Mouse (Mus musculus) liver, embryonic 16.5 days (tissue): ENCODE data around the gene Slc15a4. TPM values are rescaled to one million over a fixed set of nuclear protein-coding genes. Genes with fewer than 3 reads are reported as not detected.

Experiments
- ATAC-seq: fragments of 200-750 bp; cut with Nextera tagmentation; 2 replicates; pipeline ENCODE4 v1.8.0; 2017; ENCODE audit warnings: low read depth, mild to moderate bottlenecking, moderate number of reproducible peaks, moderate library complexity
- H3K27ac ChIP-seq: fragments of 300-500 bp; sonication (generic); 2 replicates; pipeline ENCODE4 v1.5.1; 2014; ENCODE audit warnings: mild to moderate bottlenecking, low read length
- H3K27me3 ChIP-seq: fragments of 300-500 bp; sonication (generic); 2 replicates; pipeline ENCODE4 v1.6.1; 2014; ENCODE audit warnings: low read depth, low read length, mixed read lengths; ENCODE audit not compliant: control insufficient read depth, insufficient read depth
- H3K36me3 ChIP-seq: fragments of 300-500 bp; sonication (generic); 2 replicates; pipeline ENCODE4 v1.6.1; 2014; ENCODE audit warnings: mild to moderate bottlenecking; ENCODE audit not compliant: control insufficient read depth, insufficient read depth
- H3K4me1 ChIP-seq: fragments of 300-500 bp; sonication (generic); 2 replicates; pipeline ENCODE4 v1.6.1; 2014; ENCODE audit warnings: low read depth, low read length, mixed read lengths; ENCODE audit not compliant: control insufficient read depth
- H3K4me2 ChIP-seq: fragments of 300-500 bp; sonication (generic); 2 replicates; pipeline ENCODE4 v1.6.1; 2014; ENCODE audit warnings: low read depth, low read length, mixed read lengths
- H3K4me3 ChIP-seq: fragments of 300-500 bp; sonication (generic); 2 replicates; pipeline ENCODE4 v1.5.1; 2014; ENCODE audit warnings: low read depth, mild to moderate bottlenecking, low read length
- H3K9ac ChIP-seq: fragments of 300-500 bp; sonication (generic); 2 replicates; pipeline ENCODE4 v1.6.1; 2014; ENCODE audit warnings: low read depth, low read length
- H3K9me3 ChIP-seq: fragments of 300-500 bp; sonication (generic); replicated peaks from 2 replicates; pipeline ENCODE4 v1.6.1; 2016; ENCODE audit warnings: low read length; ENCODE audit not compliant: control insufficient read depth
- WGBS: fragments of 180-500 bp; shearing (Covaris S2); extraction: QIAGEN DNeasy Blood & Tissue Kit; methylation state at CpG from one replicate; pipeline ENCODE4 v1.1.7; 2014; ENCODE audit not compliant: insufficient replicate concordance; 5-methylcytosine and 5-hydroxymethylcytosine counted together
- polyA plus RNA-seq: library from polyadenylated mRNA; unstranded; fragments of >200 nt; fragmentation: Nextera tagmentation; extraction: Ambion mirVana; gene quantifications from 2 replicates; pipeline ENCODE4 v1.2.1, GENCODE M21; 2015

Gene Slc15a4
- polyA plus RNA-seq, 1 experiment from 2014 or later = 10.7 TPM

DNA sequence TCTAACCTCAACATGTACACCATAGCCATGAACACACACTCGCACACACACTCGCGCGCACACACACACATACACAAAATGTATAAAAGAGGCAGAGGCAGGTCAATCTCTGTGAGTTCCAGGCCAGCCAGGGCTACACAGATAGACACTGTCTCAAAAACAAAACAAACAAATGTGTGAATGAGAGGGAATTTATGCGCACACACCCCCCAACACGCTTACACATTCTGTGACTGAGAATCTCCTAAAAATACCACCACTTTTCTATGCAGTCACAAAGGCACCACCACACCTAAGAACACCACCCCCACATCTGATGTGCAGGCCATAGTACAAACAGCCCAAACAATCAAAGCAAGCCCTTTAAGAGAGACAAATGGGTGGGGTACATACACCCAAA is 20.3 kb downstream of the Slc15a4 start:
- no peak overlapping the region for H3K4me3 ChIP-seq
- no peak overlapping the region for H3K4me2 ChIP-seq
- no peak for ATAC-seq
- WGBS = 88% methylated on average over 6 of the region's 6 CpGs
- H3K9ac ChIP-seq = no peak overlapping the region
- no peaks in the 10 kb centered on the region for H3K9me3 ChIP-seq
- no peak overlapping the region for H3K27ac ChIP-seq
- H3K27me3 ChIP-seq = no peaks in the 10 kb centered on the region
- peaks cover 3% of the 10 kb centered on the region; the same call in 1 of the 2 replicates for H3K36me3 ChIP-seq
- H3K4me1 ChIP-seq = peaks cover 43% of the 10 kb centered on the region

DNA sequence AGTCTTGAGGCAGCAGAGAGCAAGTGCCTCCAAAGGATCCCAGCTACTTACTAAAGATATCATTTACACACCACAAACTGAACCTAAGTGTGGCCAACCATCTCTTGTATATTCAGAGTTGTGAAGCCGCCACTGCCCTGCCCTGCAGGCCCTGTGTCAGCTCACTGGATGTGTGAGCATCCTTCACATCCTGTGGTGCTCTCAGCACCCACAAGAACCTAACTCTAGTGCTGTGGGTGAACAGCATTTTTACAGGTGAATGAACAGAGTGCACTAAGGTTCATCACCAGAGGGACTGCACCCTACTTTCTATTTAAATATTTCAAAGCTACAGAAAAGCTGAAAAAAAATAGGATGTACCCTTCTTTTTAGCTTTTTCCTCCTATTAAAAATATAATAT is 20.8 kb downstream of the Slc15a4 start:
- Histone ChIP-seq H3K4me2 (no peak overlapping the region; the same call in 1 of the 2 replicates), H3K27ac (no peak overlapping the region; the same call in 1 of the 2 replicates), H3K27me3 (no peaks in the 10 kb centered on the region), H3K9ac (no peak overlapping the region), H3K9me3 (no peaks in the 10 kb centered on the region), H3K4me1 (peaks cover 43% of the 10 kb centered on the region), H3K36me3 (peaks cover 7% of the 10 kb centered on the region; the same call in 1 of the 2 replicates), H3K4me3 (no peak overlapping the region)
- WGBS = 57% methylated on average over 1 of the region's 1 CpGs
- no peak for ATAC-seq

DNA sequence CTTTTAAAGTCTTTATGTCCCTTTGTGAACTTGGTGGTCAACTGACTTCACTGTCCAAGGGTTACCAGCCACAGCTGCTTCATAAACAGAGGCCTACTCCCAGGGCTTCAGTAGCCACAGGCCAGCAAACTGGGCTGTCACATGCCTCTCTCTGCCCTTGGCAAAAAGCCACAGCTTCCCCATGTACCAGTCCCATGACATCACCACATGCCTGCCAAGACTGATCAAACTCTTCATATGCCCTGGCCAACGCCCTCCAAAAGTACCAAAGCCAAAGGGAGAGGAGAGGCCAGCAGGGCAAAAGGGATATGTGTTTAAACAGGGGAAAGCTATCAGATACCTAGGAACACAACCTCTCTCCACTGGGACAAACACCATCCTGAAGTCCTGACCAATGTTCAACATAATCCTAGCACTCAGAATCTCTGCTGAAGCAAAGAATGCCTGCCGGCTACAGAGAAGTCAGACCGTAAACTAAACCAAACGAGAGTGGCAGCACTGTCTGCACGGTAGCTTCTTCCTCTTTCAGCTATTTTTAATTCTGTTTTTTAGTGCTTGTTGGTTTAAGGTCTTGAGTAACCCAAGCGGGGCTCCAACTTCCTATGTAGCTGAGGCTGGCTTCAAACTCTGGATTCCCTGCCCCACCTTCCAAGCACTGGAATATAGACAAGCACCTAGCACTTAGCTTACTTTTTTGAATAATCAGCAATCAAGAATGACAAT is 21.7 kb downstream of the Slc15a4 start:
- Histone ChIP-seq H3K27ac (peak overlapping the region; percentile 68), H3K4me2 (no peak overlapping the region; the same call in 1 of the 2 replicates), H3K9ac (no peak overlapping the region), H3K4me3 (no peak overlapping the region), H3K4me1 (peaks cover 38% of the 10 kb centered on the region), H3K36me3 (peaks cover 10% of the 10 kb centered on the region; the same call in 1 of the 2 replicates), H3K27me3 (no peaks in the 10 kb centered on the region), H3K9me3 (no peaks in the 10 kb centered on the region)
- WGBS = 21% methylated on average over 6 of the region's 6 CpGs
- peak; percentile 68 for ATAC-seq

DNA sequence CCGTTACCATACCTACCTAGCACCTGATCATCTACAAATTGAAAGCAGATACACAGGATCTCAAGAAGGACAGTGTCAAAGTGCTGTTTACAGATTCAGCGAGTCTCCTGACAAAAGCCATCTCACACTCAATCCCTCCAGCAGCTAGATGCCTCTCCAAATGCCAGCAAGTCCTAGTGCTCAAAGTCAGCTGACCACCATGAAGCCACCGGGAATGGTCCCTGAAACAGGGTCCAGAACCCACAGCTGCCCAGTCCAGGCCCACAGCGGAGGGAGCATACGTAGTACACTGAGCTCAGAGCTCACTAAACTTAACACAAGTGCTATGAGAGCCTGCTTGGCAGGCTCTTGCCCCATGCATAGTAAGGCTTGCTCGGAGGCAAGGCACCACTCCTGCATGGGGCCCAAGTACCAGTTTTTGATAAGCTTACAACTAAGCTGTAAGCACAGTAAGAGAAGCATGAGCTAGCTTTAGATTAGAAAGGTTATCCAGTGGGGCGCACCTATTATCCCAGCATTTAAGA is 23.4 kb downstream of the Slc15a4 start:
- Histone ChIP-seq H3K4me1 (peaks cover 23% of the 10 kb centered on the region), H3K36me3 (peaks cover 11% of the 10 kb centered on the region; the same call in 1 of the 2 replicates), H3K4me3 (no peak overlapping the region), H3K27ac (no peak overlapping the region), H3K9me3 (no peaks in the 10 kb centered on the region), H3K9ac (no peak overlapping the region), H3K4me2 (no peak overlapping the region), H3K27me3 (no peaks in the 10 kb centered on the region)
- 74% methylated on average over 7 of the region's 7 CpGs for WGBS
- no peak for ATAC-seq

DNA sequence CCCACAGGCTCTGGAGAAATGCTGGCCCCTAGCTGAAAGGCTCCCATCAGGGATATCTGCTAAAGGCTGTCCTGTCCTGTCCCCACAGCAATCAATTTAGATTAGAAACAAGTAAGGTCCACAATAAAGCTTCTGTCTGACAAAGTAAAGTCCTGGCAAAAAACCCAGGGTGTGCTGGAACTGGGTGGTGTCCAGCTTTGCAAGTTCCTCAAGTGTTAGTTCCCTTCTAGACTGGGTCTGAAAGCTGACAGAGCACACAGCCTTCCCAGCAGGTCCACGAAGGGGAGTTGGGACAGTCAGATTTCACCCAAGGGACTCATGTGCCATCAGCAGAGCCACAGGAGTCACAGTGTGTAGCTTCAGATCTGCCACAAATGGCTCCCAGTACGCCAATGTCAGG is 25.2 kb downstream of the Slc15a4 start:
- peaks cover 25% of the 10 kb centered on the region for H3K36me3 ChIP-seq
- no peak overlapping the region for H3K27ac ChIP-seq
- WGBS = 59% methylated on average over 2 of the region's 2 CpGs

DNA sequence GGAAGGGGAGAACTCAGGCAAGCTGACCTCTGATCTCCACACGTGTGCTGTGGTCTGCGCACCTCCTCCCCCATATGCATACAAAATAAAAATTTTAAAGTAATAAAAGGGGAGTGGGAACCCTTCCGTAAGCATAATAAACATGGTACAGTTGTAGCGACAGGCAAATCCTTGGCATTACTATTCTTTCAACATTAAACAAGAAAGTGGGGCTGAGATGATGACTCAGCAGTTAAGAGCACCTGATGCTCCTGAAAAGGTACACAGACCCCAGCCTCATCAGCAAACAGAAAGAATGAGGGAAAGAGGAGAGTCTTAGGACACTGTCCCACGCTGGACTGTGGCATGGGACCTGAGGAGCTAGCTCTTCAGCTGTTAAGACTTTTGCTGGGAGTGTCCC is 29.7 kb downstream of the Slc15a4 start:
- Histone ChIP-seq H3K4me3 (no peak overlapping the region), H3K36me3 (peaks cover 44% of the 10 kb centered on the region), H3K4me1 (no peaks in the 10 kb centered on the region), H3K9me3 (no peaks in the 10 kb centered on the region), H3K27me3 (no peaks in the 10 kb centered on the region), H3K4me2 (no peak overlapping the region), H3K27ac (no peak overlapping the region), H3K9ac (no peak overlapping the region)
- no peak for ATAC-seq
- 82% methylated on average over 5 of the region's 5 CpGs for WGBS

More for the DNA sequence above, 25.2 kb downstream of the Slc15a4 start:
- Histone ChIP-seq H3K27me3 (no peaks in the 10 kb centered on the region), H3K4me2 (no peak overlapping the region), H3K4me3 (no peak overlapping the region), H3K9ac (no peak overlapping the region), H3K9me3 (no peaks in the 10 kb centered on the region), H3K4me1 (peaks cover 20% of the 10 kb centered on the region)
- ATAC-seq = no peak

DNA sequence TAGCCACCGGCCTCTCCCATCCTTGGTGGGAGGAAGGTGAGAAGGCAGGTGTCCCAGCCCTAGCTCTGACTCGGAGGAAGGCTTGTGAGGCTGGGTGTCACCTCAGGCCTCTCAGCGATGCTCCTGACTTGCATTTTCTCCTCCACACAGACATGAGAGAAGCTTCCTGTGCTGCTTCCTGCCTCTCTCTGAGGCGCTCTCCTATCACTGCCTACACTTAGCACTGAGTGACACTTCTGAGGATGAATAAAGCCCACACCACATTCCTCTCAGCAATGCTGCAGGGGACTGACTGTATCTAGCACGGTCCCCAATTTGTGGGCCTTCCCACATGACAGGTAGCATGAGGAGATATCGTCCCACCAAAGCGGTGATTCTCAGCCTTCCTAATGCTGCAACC is 35.8 kb downstream of the Slc15a4 start:
- 67% methylated on average over 7 of the region's 7 CpGs for WGBS
- no peak for ATAC-seq

DNA sequence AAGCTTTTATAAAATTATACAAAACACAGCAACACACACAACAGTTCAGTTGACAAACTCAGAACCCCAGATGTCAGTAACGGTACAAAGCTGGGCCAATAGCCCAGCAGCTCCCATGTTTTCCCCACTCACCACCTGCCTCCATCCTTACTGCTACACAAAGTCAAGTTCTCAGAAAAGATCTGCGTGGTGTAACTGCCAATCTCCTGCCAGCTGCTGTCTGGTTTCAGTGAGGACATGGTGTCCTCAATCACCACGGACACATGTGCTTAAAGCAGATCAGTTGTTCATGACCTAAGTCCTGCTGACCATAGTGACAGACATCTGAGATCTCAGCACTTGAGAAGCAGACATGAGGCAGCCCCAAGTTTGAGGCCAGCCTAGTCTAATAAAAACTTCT is 37.0 kb downstream of the Slc15a4 start:
- H3K27ac ChIP-seq = no peak overlapping the region
- peaks cover 18% of the 10 kb centered on the region for H3K36me3 ChIP-seq
- H3K4me1 ChIP-seq = no peaks in the 10 kb centered on the region
- no peaks in the 10 kb centered on the region for H3K27me3 ChIP-seq
- no peak for ATAC-seq
- no peak overlapping the region for H3K4me2 ChIP-seq
- H3K4me3 ChIP-seq = no peak overlapping the region
- no peaks in the 10 kb centered on the region for H3K9me3 ChIP-seq
- H3K9ac ChIP-seq = no peak overlapping the region
- WGBS = 81% methylated on average over 3 of the region's 3 CpGs

More for the DNA sequence above, 35.8 kb downstream of the Slc15a4 start:
- no peak overlapping the region for H3K9ac ChIP-seq
- no peak overlapping the region for H3K27ac ChIP-seq
- H3K9me3 ChIP-seq = no peaks in the 10 kb centered on the region
- H3K36me3 ChIP-seq = peaks cover 25% of the 10 kb centered on the region
- H3K4me2 ChIP-seq = no peak overlapping the region
- H3K4me1 ChIP-seq = no peaks in the 10 kb centered on the region
- H3K27me3 ChIP-seq = no peaks in the 10 kb centered on the region
- no peak overlapping the region for H3K4me3 ChIP-seq

DNA sequence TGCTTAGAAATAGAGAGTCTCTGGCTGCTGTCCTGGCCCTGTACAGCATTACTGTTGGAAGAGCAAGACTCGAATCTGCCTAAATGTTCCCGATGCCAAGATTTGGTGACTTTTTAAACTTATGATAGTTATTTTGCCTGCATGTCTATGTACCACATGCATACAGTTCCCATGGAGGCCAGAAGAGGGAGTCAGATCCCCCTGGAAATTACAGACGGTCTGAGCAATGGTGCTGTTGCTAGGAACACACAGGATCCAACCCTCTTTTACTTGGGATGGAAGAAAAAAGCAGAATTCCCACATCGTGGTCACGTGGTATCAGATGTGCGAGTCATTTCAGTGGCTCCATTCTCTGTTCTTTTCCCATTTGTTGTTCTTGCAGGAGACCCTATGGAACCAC is 39.8 kb downstream of the Slc15a4 start:
- H3K27me3 ChIP-seq = no peaks in the 10 kb centered on the region
- no peak overlapping the region for H3K27ac ChIP-seq
- 71% methylated on average over 6 of the region's 6 CpGs for WGBS
- H3K9ac ChIP-seq = no peak overlapping the region
- peaks cover 8% of the 10 kb centered on the region for H3K36me3 ChIP-seq
- no peak overlapping the region for H3K4me3 ChIP-seq
- no peak overlapping the region for H3K4me2 ChIP-seq
- H3K9me3 ChIP-seq = no peaks in the 10 kb centered on the region
- no peak for ATAC-seq
- no peaks in the 10 kb centered on the region for H3K4me1 ChIP-seq
